ENCODE assay signal across 15 mouse cellular contexts in genomic region chr12:103393528-103393927, GRCm38 (mm10). TPM values are rescaled to one million over a fixed set of nuclear protein-coding genes. Genes with fewer than 3 reads are reported as not detected.
DNase-seq lines count a peak whose midpoint lies in the region; ATAC-seq and TF ChIP-seq lines count a peak whose summit lies in the region.
"Had no signal": no experiment of that assay in that cellular context is flagged by ENCODE, and none has a peak within 500 bp of the region (broad histone marks: within the 10 kb centered on the region; RNA-seq: fewer than 3 reads in every experiment).

No protein-coding gene starts in this region.

- H3K9ac ChIP-seq in forebrain, embryonic 15.5 days (replicated peaks), result no peak overlapping the region
- H3K9ac ChIP-seq in liver, embryonic 15.5 days, result peak overlapping the region; percentile 57
- no peak overlapping the region for H3K9ac ChIP-seq in hindbrain, embryonic 13.5 days
- H3K9ac ChIP-seq: embryonic facial prominence, embryonic 13.5 days; hindbrain, embryonic 15.5 days; kidney, embryonic 15.5 days had no signal

- no peaks in the 10 kb centered on the region for H3K27me3 ChIP-seq in forebrain, embryonic 10.5 days (ENCODE audit: poor library complexity, severe bottlenecking)
- H3K27me3 ChIP-seq in forebrain, embryonic 15.5 days, result no peaks in the 10 kb centered on the region
- H3K27me3 ChIP-seq in G1E (ENCODE audit: insufficient read depth, low read length), result no peaks in the 10 kb centered on the region
- no peaks in the 10 kb centered on the region for H3K27me3 ChIP-seq in liver, embryonic 15.5 days
- no peaks in the 10 kb centered on the region for H3K27me3 ChIP-seq in hindbrain, embryonic 13.5 days
- H3K27me3 ChIP-seq: embryonic facial prominence, embryonic 13.5 days; hindbrain, embryonic 15.5 days; kidney, embryonic 15.5 days had no signal

- no peak overlapping the region for H3K4me3 ChIP-seq in forebrain, embryonic 10.5 days
- no peak overlapping the region for H3K4me3 ChIP-seq in forebrain, embryonic 15.5 days
- H3K4me3 ChIP-seq in G1E (ENCODE audit: low read depth, low read length), result peak overlapping the region; percentile 61; the same call in 1 of the 2 replicates
- peak overlapping the region; percentile 42 for H3K4me3 ChIP-seq in liver, embryonic 15.5 days (replicated peaks)
- H3K4me3 ChIP-seq in hindbrain, embryonic 13.5 days, result no peak overlapping the region
- H3K4me3 ChIP-seq: embryonic facial prominence, embryonic 13.5 days; hindbrain, embryonic 15.5 days; kidney, embryonic 15.5 days had no signal

- H3K27ac ChIP-seq in forebrain, embryonic 10.5 days, result peak overlapping the region; percentile 22
- H3K27ac ChIP-seq in forebrain, embryonic 15.5 days (replicated peaks), result no peak overlapping the region
- H3K27ac ChIP-seq in liver, embryonic 15.5 days (replicated peaks), result peak overlapping the region; percentile 97
- no peak overlapping the region for H3K27ac ChIP-seq in hindbrain, embryonic 13.5 days
- H3K27ac ChIP-seq: embryonic facial prominence, embryonic 13.5 days; hindbrain, embryonic 15.5 days; kidney, embryonic 15.5 days; macrophage had no signal

- H3K4me2 ChIP-seq in forebrain, embryonic 15.5 days (replicated peaks), result no peak overlapping the region
- peak overlapping the region; percentile 78 for H3K4me2 ChIP-seq in liver, embryonic 15.5 days
- no peak overlapping the region for H3K4me2 ChIP-seq in hindbrain, embryonic 13.5 days
- H3K4me2 ChIP-seq: embryonic facial prominence, embryonic 13.5 days; hindbrain, embryonic 15.5 days; kidney, embryonic 15.5 days had no signal

- no peaks in the 10 kb centered on the region for H3K9me3 ChIP-seq in forebrain, embryonic 10.5 days
- no peaks in the 10 kb centered on the region for H3K9me3 ChIP-seq in forebrain, embryonic 15.5 days
- H3K9me3 ChIP-seq in G1E (replicated peaks), result no peaks in the 10 kb centered on the region
- H3K9me3 ChIP-seq in liver, embryonic 15.5 days (replicated peaks), result no peaks in the 10 kb centered on the region
- no peaks in the 10 kb centered on the region for H3K9me3 ChIP-seq in hindbrain, embryonic 13.5 days
- H3K9me3 ChIP-seq: embryonic facial prominence, embryonic 13.5 days; hindbrain, embryonic 15.5 days; kidney, embryonic 15.5 days had no signal

- TF ChIP-seq CTCF in G1E (IDR thresholded peaks at IDR 0.05; ENCODE audit: low read depth, low read length), result no peak

- no peaks in the 10 kb centered on the region for H3K36me3 ChIP-seq in forebrain, embryonic 10.5 days (replicated peaks)
- H3K36me3 ChIP-seq in forebrain, embryonic 15.5 days, result no peaks in the 10 kb centered on the region
- peaks cover 64% of the 10 kb centered on the region for H3K36me3 ChIP-seq in G1E (replicated peaks)
- H3K36me3 ChIP-seq in liver, embryonic 15.5 days (replicated peaks), result peaks cover 51% of the 10 kb centered on the region
- no peaks in the 10 kb centered on the region for H3K36me3 ChIP-seq in hindbrain, embryonic 13.5 days
- H3K36me3 ChIP-seq: embryonic facial prominence, embryonic 13.5 days; hindbrain, embryonic 15.5 days; kidney, embryonic 15.5 days had no signal

- H3K4me1 ChIP-seq in forebrain, embryonic 10.5 days, result peaks cover 21% of the 10 kb centered on the region
- H3K4me1 ChIP-seq in forebrain, embryonic 15.5 days, result peaks cover 12% of the 10 kb centered on the region
- H3K4me1 ChIP-seq in G1E (ENCODE audit: insufficient read depth, low read depth, low read length), result peaks cover 92% of the 10 kb centered on the region
- peaks cover 90% of the 10 kb centered on the region for H3K4me1 ChIP-seq in liver, embryonic 15.5 days (replicated peaks)
- H3K4me1 ChIP-seq in hindbrain, embryonic 13.5 days (replicated peaks), result peaks cover 22% of the 10 kb centered on the region

- intact Hi-C loops in left cerebral cortex, postnatal 36 days (cut with DNase I), result no loop called here

- no peak for DNase-seq in forebrain, embryonic 10.5 days (ENCODE audit: extremely low spot score, low spot score)
- peak; percentile 83 for DNase-seq in G1E (ENCODE audit: low spot score)
- no peak for DNase-seq in left cerebral cortex, postnatal 36 days (ENCODE audit: low spot score in 2 of 2)
- no peak for DNase-seq in gastrocnemius, postnatal 4 days (ENCODE audit: low spot score in 2 of 2)
- DNase-seq: cerebellum, adult 2 months; right cerebral cortex, postnatal 25 days; thymus, adult 2 months had no signal

- ATAC-seq in forebrain, embryonic 15.5 days (replicated peaks), result no peak
- ATAC-seq in G1E (ENCODE audit: extremely low read depth, insufficient number of reproducible peaks, low FRiP score, poor library complexity, severe bottlenecking), result peak; percentile 86
- ATAC-seq in erythroblast, adult 5-6 weeks (replicated peaks; ENCODE audit: low FRiP score, poor library complexity, severe bottlenecking), result peak; percentile 77
- ATAC-seq in liver, embryonic 15.5 days (ENCODE audit: insufficient read depth), result peak; percentile 89
- no peak for ATAC-seq in hindbrain, embryonic 13.5 days (ENCODE audit: low FRiP score)

- WGBS in forebrain, embryonic 10.5 days, result 73% methylated on average over 6 of the region's 6 CpGs
- 91% methylated on average over 6 of the region's 6 CpGs for WGBS in forebrain, embryonic 15.5 days
- 9% methylated on average over 6 of the region's 6 CpGs for WGBS in liver, embryonic 15.5 days (ENCODE audit: insufficient replicate concordance)
- WGBS in hindbrain, embryonic 13.5 days, result 50% methylated on average over 6 of the region's 6 CpGs

RNA-seq across cellular contexts. Expression of gene Otub2, which starts 5.0 kb away (rescaled TPM):
- 9.9 and 11.3 TPM in 2 replicates for polyA plus RNA-seq in forebrain, embryonic 10.5 days (2016; fragmentation: Nextera tagmentation; extraction: Ambion mirVana)
- 19.2 and 21.9 TPM in 2 replicates for polyA plus RNA-seq in forebrain, embryonic 15.5 days (2015; fragmentation: Nextera tagmentation; extraction: Ambion mirVana)
- total RNA-seq in G1E (2014; fragmentation: Nextera tagmentation), result 18.9 and 25.2 TPM in 2 replicates
- 15.2 and 18.1 TPM in 2 replicates for total RNA-seq in G1E (2017)
- polyA plus RNA-seq in G1E (2012), result 4.6 and 5.2 TPM in 2 replicates
- total RNA-seq in erythroblast, adult 5-6 weeks (2015; ENCODE audit: low replicate concordance), result 46.6 and 48.4 TPM in 2 replicates
- total RNA-seq in erythroblast, adult 5-6 weeks (2017; ENCODE audit: low replicate concordance), result 67.2 and 67.9 TPM in 2 replicates
- polyA plus RNA-seq in liver, embryonic 15.5 days (2015; fragmentation: Nextera tagmentation; extraction: Ambion mirVana), result 28.5 and 28.9 TPM in 2 replicates
- total RNA-seq in left cerebral cortex, postnatal 36 days (2021), result 10 to 100 TPM; 31.1 to 38.6 TPM
- 1 to 10 TPM; 3.7 to 4.1 TPM for total RNA-seq in gastrocnemius, postnatal 4 days (2021)
- 20.2 and 21.5 TPM in 2 replicates for polyA plus RNA-seq in hindbrain, embryonic 13.5 days (2015; fragmentation: Nextera tagmentation; extraction: Ambion mirVana)

RNA-seq across cellular contexts. Expression of gene 9330161L09Rik, which starts 14.1 kb away (rescaled TPM):
- polyA plus RNA-seq in forebrain, embryonic 10.5 days (2016; fragmentation: Nextera tagmentation; extraction: Ambion mirVana), result 0.42 and 0.81 TPM in 2 replicates
- polyA plus RNA-seq in forebrain, embryonic 15.5 days (2015; fragmentation: Nextera tagmentation; extraction: Ambion mirVana), result 0.69 and 1.1 TPM in 2 replicates
- total RNA-seq in G1E (2014; fragmentation: Nextera tagmentation), result 6.9 and 8.1 TPM in 2 replicates
- 2.1 and 2.8 TPM in 2 replicates for total RNA-seq in G1E (2017)
- 0.05 TPM in 1 of 2 replicates, not detected in the other for polyA plus RNA-seq in G1E (2012)
- total RNA-seq in erythroblast, adult 5-6 weeks (2015; ENCODE audit: low replicate concordance), result not detected in 2 replicates
- 0.42 TPM in 1 of 2 replicates, not detected in the other for total RNA-seq in erythroblast, adult 5-6 weeks (2017; ENCODE audit: low replicate concordance)
- 0.12 and 0.26 TPM in 2 replicates for polyA plus RNA-seq in liver, embryonic 15.5 days (2015; fragmentation: Nextera tagmentation; extraction: Ambion mirVana)
- 1 to 10 TPM; 2.1 to 2.8 TPM for total RNA-seq in left cerebral cortex, postnatal 36 days (2021)
- total RNA-seq in gastrocnemius, postnatal 4 days (2021), result 1 to 10 TPM in 1 of 2 experiments, under 1 TPM in 1; 0.83 to 1.9 TPM
- 0.78 and 0.92 TPM in 2 replicates for polyA plus RNA-seq in hindbrain, embryonic 13.5 days (2015; fragmentation: Nextera tagmentation; extraction: Ambion mirVana)
- polyA plus RNA-seq: macrophage had no signal

RNA-seq across cellular contexts. Expression of gene Ddx24, which starts 32.1 kb away (rescaled TPM):
- polyA plus RNA-seq in forebrain, embryonic 10.5 days (2016; fragmentation: Nextera tagmentation; extraction: Ambion mirVana), result 104 and 106 TPM in 2 replicates
- 147 and 153 TPM in 2 replicates for polyA plus RNA-seq in forebrain, embryonic 15.5 days (2015; fragmentation: Nextera tagmentation; extraction: Ambion mirVana)
- total RNA-seq in G1E (2014; fragmentation: Nextera tagmentation) (243 and 249 TPM in 2 replicates), G1E (2017) (227 and 244 TPM in 2 replicates)
- polyA plus RNA-seq in G1E (2012), result 38.8 and 66.8 TPM in 2 replicates
- total RNA-seq in erythroblast, adult 5-6 weeks (2015; ENCODE audit: low replicate concordance), result 21.5 and 31.8 TPM in 2 replicates
- 46.3 and 55.2 TPM in 2 replicates for total RNA-seq in erythroblast, adult 5-6 weeks (2017; ENCODE audit: low replicate concordance)
- polyA plus RNA-seq in liver, embryonic 15.5 days (2015; fragmentation: Nextera tagmentation; extraction: Ambion mirVana), result 32.3 and 47.5 TPM in 2 replicates
- 100 to 1,000 TPM; 209 to 229 TPM for total RNA-seq in left cerebral cortex, postnatal 36 days (2021)
- total RNA-seq in gastrocnemius, postnatal 4 days (2021), result 10 to 100 TPM; 59.2 to 59.3 TPM
- 173 and 174 TPM in 2 replicates for polyA plus RNA-seq in hindbrain, embryonic 13.5 days (2015; fragmentation: Nextera tagmentation; extraction: Ambion mirVana)

RNA-seq across cellular contexts. Expression of gene Asb2, which starts 37.7 kb away (rescaled TPM):
- polyA plus RNA-seq in forebrain, embryonic 10.5 days (2016; fragmentation: Nextera tagmentation; extraction: Ambion mirVana), result 0.43 and 0.57 TPM in 2 replicates
- polyA plus RNA-seq in forebrain, embryonic 15.5 days (2015; fragmentation: Nextera tagmentation; extraction: Ambion mirVana), result 0.55 and 0.74 TPM in 2 replicates
- total RNA-seq in G1E (2014; fragmentation: Nextera tagmentation) (not detected in 2 replicates), G1E (2017) (0.05 TPM in 1 of 2 replicates, not detected in the other)
- polyA plus RNA-seq in G1E (2012), result not detected in 2 replicates
- total RNA-seq in erythroblast, adult 5-6 weeks (2015; ENCODE audit: low replicate concordance), result 0.63 TPM in 1 of 2 replicates, not detected in the other
- total RNA-seq in erythroblast, adult 5-6 weeks (2017; ENCODE audit: low replicate concordance), result 0.09 and 0.28 TPM in 2 replicates
- polyA plus RNA-seq in liver, embryonic 15.5 days (2015; fragmentation: Nextera tagmentation; extraction: Ambion mirVana), result 3.5 and 3.9 TPM in 2 replicates
- total RNA-seq in left cerebral cortex, postnatal 36 days (2021), result 1 to 10 TPM; 2.8 to 4.0 TPM
- total RNA-seq in gastrocnemius, postnatal 4 days (2021), result 100 to 1,000 TPM; 128 to 151 TPM
- polyA plus RNA-seq in hindbrain, embryonic 13.5 days (2015; fragmentation: Nextera tagmentation; extraction: Ambion mirVana), result 1.00 and 1.0 TPM in 2 replicates

RNA-seq across cellular contexts. Expression of gene Ifi27, which starts 40.5 kb away (rescaled TPM):
- polyA plus RNA-seq in forebrain, embryonic 10.5 days (2016; fragmentation: Nextera tagmentation; extraction: Ambion mirVana), result 0.32 and 0.82 TPM in 2 replicates
- 6.7 and 8.0 TPM in 2 replicates for polyA plus RNA-seq in forebrain, embryonic 15.5 days (2015; fragmentation: Nextera tagmentation; extraction: Ambion mirVana)
- total RNA-seq in G1E (2014; fragmentation: Nextera tagmentation), result 151 and 164 TPM in 2 replicates
- 335 and 374 TPM in 2 replicates for total RNA-seq in G1E (2017)
- 16.9 and 22.2 TPM in 2 replicates for polyA plus RNA-seq in G1E (2012)
- 125 and 138 TPM in 2 replicates for total RNA-seq in erythroblast, adult 5-6 weeks (2015; ENCODE audit: low replicate concordance)
- 117 and 145 TPM in 2 replicates for total RNA-seq in erythroblast, adult 5-6 weeks (2017; ENCODE audit: low replicate concordance)
- polyA plus RNA-seq in liver, embryonic 15.5 days (2015; fragmentation: Nextera tagmentation; extraction: Ambion mirVana), result 26.4 and 31.5 TPM in 2 replicates
- 10 to 100 TPM; 59.2 to 69.4 TPM for total RNA-seq in left cerebral cortex, postnatal 36 days (2021)
- 100 to 1,000 TPM; 146 to 155 TPM for total RNA-seq in gastrocnemius, postnatal 4 days (2021)
- polyA plus RNA-seq in hindbrain, embryonic 13.5 days (2015; fragmentation: Nextera tagmentation; extraction: Ambion mirVana), result 9.3 and 12.6 TPM in 2 replicates

Comparison
In these comparisons a context has a peak if more than half of its experiments do, and no peak if none do; other contexts are left out.
1. H3K27ac ChIP-seq: peak in forebrain, embryonic 10.5 days (single experiment) and liver, embryonic 15.5 days (single experiment); none in forebrain, embryonic 15.5 days (single experiment) and hindbrain, embryonic 13.5 days (single experiment).
2. H3K4me3 ChIP-seq: peak in G1E (single experiment) and liver, embryonic 15.5 days (single experiment); none in forebrain, embryonic 10.5 days (single experiment), forebrain, embryonic 15.5 days (single experiment) and hindbrain, embryonic 13.5 days (single experiment).
3. ATAC-seq: peak in G1E (single experiment), erythroblast, adult 5-6 weeks (single experiment) and liver, embryonic 15.5 days (single experiment); none in forebrain, embryonic 15.5 days (single experiment) and hindbrain, embryonic 13.5 days (single experiment).